Mouse (Mus musculus): ENCODE measurements around the gene Clcn1. TPM values are rescaled to one million over a fixed set of nuclear protein-coding genes. Genes with fewer than 3 reads are reported as not detected.

The Clcn1 gene
- total RNA-seq, 2 experiments from 2014 or later: 2.4 to 6.2 TPM

- DNase-seq (ENCODE audit: low spot score in 2 of 2): no peak
- intact Hi-C loops (cut with DNase I): no loop called here
These were observed 6.8 kb downstream of the Clcn1 start for GRCm38 (mm10) chr6:42293327-42293726.

- DNase-seq (ENCODE audit: low spot score in 2 of 2): no peak
- intact Hi-C loops (cut with DNase I): no loop called here
These were observed 9.1 kb downstream of the Clcn1 start for GRCm38 (mm10) chr6:42295549-42296094.

GRCm38 (mm10) chr6:42299362-42299761, 12.9 kb downstream of the Clcn1 start:
- intact Hi-C loops (cut with DNase I): no loop called here
- no peak for DNase-seq (ENCODE audit: low spot score in 2 of 2)

GRCm38 (mm10) chr6:42309816-42310378, 23.4 kb downstream of the Clcn1 start:
- intact Hi-C loops (cut with DNase I): no loop called here

GRCm38 (mm10) chr6:42310427-42311053, 24.1 kb downstream of the Clcn1 start:
- intact Hi-C loops (cut with DNase I): no loop called here
- no peak for DNase-seq (ENCODE audit: low spot score in 2 of 2)

More at GRCm38 (mm10) chr6:42309816-42310378, 23.4 kb downstream of the Clcn1 start:
- no peak for DNase-seq (ENCODE audit: low spot score in 2 of 2)

GRCm38 (mm10) chr6:42318293-42318692, 31.8 kb downstream of the Clcn1 start:
- DNase-seq (ENCODE audit: low spot score in 2 of 2): no peak
- intact Hi-C loops (cut with DNase I): no loop called here

GRCm38 (mm10) chr6:42323371-42324066, 37.0 kb downstream of the Clcn1 start:
- peak in 1 of 2 experiments; percentile 55 for DNase-seq (ENCODE audit: low spot score in 2 of 2)
- intact Hi-C loops (cut with DNase I): loop anchor here (2.0 to 5.0 kb wide), 3 partner anchors 25 to 264 kb away; partner anchors contain the start of genes Casp2 and Zyx

- intact Hi-C loops (cut with DNase I): loop anchor here (2.0 to 5.0 kb wide), 2 partner anchors 25 to 263 kb away; partner anchors contain the start of gene Zyx
- peak in 1 of 2 experiments; percentile 51 for DNase-seq (ENCODE audit: low spot score in 2 of 2)
These were observed 37.6 kb downstream of the Clcn1 start for GRCm38 (mm10) chr6:42324067-42324481.

- intact Hi-C loops (cut with DNase I): loop anchor here (2.0 to 5.0 kb wide), 3 partner anchors 24 to 263 kb away; partner anchors contain the start of gene Zyx
- DNase-seq (ENCODE audit: low spot score in 2 of 2): peak; percentile 71 to 83
These were observed 38.2 kb downstream of the Clcn1 start, which contains the start of gene Fam131b for GRCm38 (mm10) chr6:42324482-42325267. TSS of gene Fam131b (minus strand) at chr6:42324643.

GRCm38 (mm10) chr6:42325268-42325609, 38.8 kb downstream of the Clcn1 start:
- peak; percentile 83 to 88 for DNase-seq (ENCODE audit: low spot score in 2 of 2)
- intact Hi-C loops (cut with DNase I): loop anchor here (2.0 to 5.0 kb wide), 2 partner anchors 24 to 103 kb away; partner anchors contain the start of gene Zyx

GRCm38 (mm10) chr6:42326509-42326908, 40.0 kb downstream of the Clcn1 start:
- intact Hi-C loops (cut with DNase I): loop anchor here (5.0 kb wide), 1 partner anchor 104 kb away; no protein-coding TSS in a partner anchor
- no peak for DNase-seq (ENCODE audit: low spot score in 2 of 2)

GRCm38 (mm10) chr6:42328757-42329156, 42.3 kb downstream of the Clcn1 start:
- intact Hi-C loops (cut with DNase I): loop anchor here (5.0 kb wide), 1 partner anchor 106 kb away; no protein-coding TSS in a partner anchor
- DNase-seq (ENCODE audit: low spot score in 2 of 2): no peak

- intact Hi-C loops (cut with DNase I): no loop called here
- no peak for DNase-seq (ENCODE audit: low spot score in 2 of 2)
These were observed 43.7 kb downstream of the Clcn1 start for GRCm38 (mm10) chr6:42330216-42330615.

- no peak for DNase-seq (ENCODE audit: low spot score in 2 of 2)
- intact Hi-C loops (cut with DNase I): no loop called here
These were observed 44.5 kb downstream of the Clcn1 start for GRCm38 (mm10) chr6:42330946-42331345.

- intact Hi-C loops (cut with DNase I): no loop called here
These were observed 52.7 kb downstream of the Clcn1 start for GRCm38 (mm10) chr6:42339189-42339588.

GRCm38 (mm10) chr6:42339981-42340380, 53.5 kb downstream of the Clcn1 start:
- DNase-seq (ENCODE audit: low spot score in 2 of 2): peak in 1 of 2 experiments; percentile 13
- intact Hi-C loops (cut with DNase I): no loop called here

More at GRCm38 (mm10) chr6:42339189-42339588, 52.7 kb downstream of the Clcn1 start:
- no peak for DNase-seq (ENCODE audit: low spot score in 2 of 2)

GRCm38 (mm10) chr6:42342171-42342570, 55.7 kb downstream of the Clcn1 start:
- intact Hi-C loops (cut with DNase I): no loop called here
- DNase-seq (ENCODE audit: low spot score in 2 of 2): no peak

GRCm38 (mm10) chr6:42343361-42344120, 57.1 kb downstream of the Clcn1 start:
- DNase-seq (ENCODE audit: low spot score in 2 of 2): no peak
- intact Hi-C loops (cut with DNase I): no loop called here

All from left cerebral cortex, postnatal 36 days (tissue).